Mouse (Mus musculus) G1E (cell line): ENCODE measurements at regions not wholly inside any gene's neighbourhood (a gene's known extent, or its start where the extent isn't known, plus 50 kb on each side); places are given as distances from the start of the nearest gene placed in this dataset.

ENCODE experiments used
- CTCF ChIP-seq: IDR thresholded peaks from 2 replicates; pipeline ENCODE4 v1.5.1; 2012; ENCODE audit warnings: low read depth, low read length, inconsistent platforms, mixed read lengths
- GATA1 ChIP-seq: IDR thresholded peaks from 2 replicates; pipeline ENCODE4 v1.6.1; 2012; ENCODE audit warnings: borderline replicate concordance, low read length, inconsistent platforms, mixed read lengths
- POLR2AphosphoS5 ChIP-seq: IDR thresholded peaks from 2 replicates; pipeline ENCODE4 v1.6.1; 2012; ENCODE audit warnings: low read depth, low read length, inconsistent platforms; ENCODE audit not compliant: insufficient replicate concordance
- TAL1 ChIP-seq: conservative IDR thresholded peaks from 2 replicates; pipeline ENCODE4 v1.6.1; 2012; ENCODE audit warnings: low read depth, low read length, inconsistent platforms, mixed read lengths

DNA sequence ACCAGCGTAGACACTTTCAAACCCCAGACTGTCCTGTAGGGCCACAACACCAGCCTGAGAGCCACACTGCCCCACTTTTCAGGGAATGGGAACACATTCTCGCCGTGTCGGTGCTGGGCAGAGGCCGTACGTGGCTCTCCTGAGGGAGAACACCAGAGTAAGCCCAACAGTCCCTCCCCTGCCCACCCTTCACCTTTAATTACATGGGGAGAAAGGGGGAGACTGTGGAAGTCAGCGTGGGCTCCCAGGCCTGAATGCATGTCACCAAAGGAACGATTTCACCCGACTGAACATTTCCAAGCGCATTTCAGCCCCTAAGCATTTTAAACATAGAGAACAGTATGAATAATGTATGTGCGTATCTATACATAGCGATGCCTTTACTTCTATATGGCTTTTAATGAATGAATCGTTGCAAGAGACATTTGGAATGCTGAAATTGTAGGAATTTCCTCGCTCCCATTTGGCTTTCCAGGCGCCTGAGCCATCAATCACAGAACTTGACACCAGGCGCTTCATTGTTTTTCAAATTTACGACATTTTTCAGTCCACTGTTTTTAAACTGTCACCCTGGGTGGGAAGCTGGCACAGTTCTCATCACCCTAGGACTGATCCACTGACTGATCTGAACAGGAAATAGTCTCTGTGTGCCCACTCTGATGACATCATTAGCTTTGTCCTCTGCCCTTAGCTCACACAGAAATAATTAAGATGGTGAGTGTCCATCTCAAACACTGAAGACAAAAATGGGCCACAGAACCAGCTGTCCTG, 152.3 kb downstream of the Atp23 start:
- TF ChIP-seq CTCF (no peak), TAL1 (no peak), POLR2AphosphoS5 (no peak), GATA1 (no peak)
